Comparison of ENCODE assay signal across 23 mouse cellular contexts in the genomic region with DNA sequence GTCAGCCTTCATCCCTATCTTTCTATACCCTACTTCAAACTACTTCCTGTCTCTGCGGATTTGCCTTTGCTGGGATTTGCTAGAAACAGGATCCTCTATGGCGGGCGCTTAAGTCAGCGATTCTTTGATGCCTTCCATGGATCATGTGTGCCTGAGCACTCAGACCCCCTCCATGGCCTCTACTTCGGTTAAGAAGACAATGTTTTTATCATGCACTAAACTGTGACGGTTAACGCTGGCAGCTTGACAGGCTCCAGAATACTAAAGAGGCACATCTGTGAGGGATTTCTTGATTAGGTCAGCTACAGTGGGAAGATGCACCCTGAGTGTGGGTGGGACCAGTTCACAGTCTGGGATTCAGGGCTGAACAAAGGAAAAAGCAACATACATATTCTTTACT.
"Had no signal": no experiment of that assay in that cellular context is flagged by ENCODE, and none has a peak within 500 bp of the region (broad histone marks: within the 10 kb centered on the region; RNA-seq: fewer than 3 reads in every experiment).

No protein-coding gene starts in this region.

- H3K9me3 ChIP-seq: heart, embryonic 10.5 days; heart, embryonic 12.5 days; hindbrain, embryonic 10.5 days; hindbrain, embryonic 12.5 days; intestine, embryonic 15.5 days; limb, embryonic 10.5 days; limb, embryonic 12.5 days had no signal

- ATAC-seq: hindbrain, embryonic 16.5 days; inflammation-experienced regulatory T-cells, adult 6 months; intestine, embryonic 15.5 days; intestine, postnatal 0 days had no signal

- H3K27me3 ChIP-seq: hindbrain, embryonic 12.5 days; intestine, embryonic 15.5 days; limb, embryonic 12.5 days had no signal

- DNase-seq: gastrocnemius, adult 2 months; gastrocnemius, postnatal 10 days; heart, postnatal 10 days; heart, postnatal 4 days; kidney, adult 18-20 months; kidney, adult 8-10 months; kidney, postnatal 10 days; kidney, postnatal 25 days; liver had no signal

- H3K4me2 ChIP-seq: heart, embryonic 12.5 days; hindbrain, embryonic 12.5 days; hindbrain, embryonic 14.5 days; intestine, embryonic 15.5 days; limb, embryonic 12.5 days; liver, embryonic 11.5 days had no signal

- H3K4me1 ChIP-seq: heart, embryonic 10.5 days; heart, embryonic 12.5 days; hindbrain, embryonic 10.5 days; intestine, embryonic 15.5 days; limb, embryonic 10.5 days; limb, embryonic 12.5 days had no signal

- H3K36me3 ChIP-seq: heart, embryonic 10.5 days; heart, embryonic 12.5 days; hindbrain, embryonic 10.5 days; hindbrain, embryonic 12.5 days; intestine, embryonic 15.5 days; limb, embryonic 10.5 days; limb, embryonic 12.5 days had no signal

- H3K27ac ChIP-seq: gastrocnemius, adult 2 months; heart, embryonic 10.5 days; hindbrain, embryonic 10.5 days; hindbrain, embryonic 12.5 days; hindbrain, embryonic 14.5 days; intestine, embryonic 15.5 days; layer of hippocampus, adult 2 months; left cerebral cortex, adult 2 months; limb, embryonic 10.5 days; limb, embryonic 12.5 days had no signal

- H3K9ac ChIP-seq: heart, embryonic 12.5 days; hindbrain, embryonic 12.5 days; hindbrain, embryonic 14.5 days; intestine, embryonic 15.5 days; limb, embryonic 12.5 days had no signal

- H3K4me3 ChIP-seq: gastrocnemius, adult 2 months; heart, embryonic 10.5 days; heart, embryonic 12.5 days; hindbrain, embryonic 10.5 days; hindbrain, embryonic 12.5 days; intestine, embryonic 15.5 days; layer of hippocampus, adult 2 months; left cerebral cortex, adult 2 months; limb, embryonic 10.5 days; limb, embryonic 12.5 days had no signal
